Mouse (Mus musculus): ENCODE measurements around the gene Nid1.
"Not testable (repeated sequence)": the region's sequence is repeated elsewhere in the genome, so short reads cannot be mapped to it uniquely, and the experiment has no call there.

Gene Nid1

DNA sequence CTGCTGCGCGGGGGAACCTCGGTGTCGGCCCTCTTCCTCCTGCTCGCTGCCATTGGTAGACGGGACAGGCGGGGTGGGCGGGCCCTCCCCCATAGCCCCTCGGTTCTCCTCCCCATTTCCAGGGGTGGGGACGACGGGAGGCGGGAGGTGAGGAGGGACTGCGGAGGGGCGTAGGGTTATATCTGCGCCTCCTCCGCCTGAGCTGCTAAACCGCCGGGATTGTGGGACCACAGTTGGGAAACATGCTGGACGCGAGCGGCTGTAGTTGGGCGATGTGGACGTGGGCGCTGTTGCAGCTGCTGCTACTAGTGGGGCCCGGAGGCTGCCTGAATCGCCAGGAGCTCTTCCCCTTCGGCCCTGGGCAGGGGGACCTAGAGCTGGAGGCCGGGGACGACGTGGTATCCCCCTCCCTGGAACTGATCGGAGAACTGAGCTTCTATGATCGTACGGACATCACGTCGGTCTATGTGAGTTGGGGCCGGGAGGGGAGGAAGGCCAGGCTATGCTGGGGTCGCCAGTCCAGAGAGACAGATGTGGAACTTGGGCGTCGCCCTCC lies at the start of gene Nid1:
TSS of gene Nid1 (plus strand) at position 92 of the 556 bp plus-strand sequence.
- DNase-seq (ENCODE audit: low spot score in 2 of 2): not testable (repeated sequence)

DNA sequence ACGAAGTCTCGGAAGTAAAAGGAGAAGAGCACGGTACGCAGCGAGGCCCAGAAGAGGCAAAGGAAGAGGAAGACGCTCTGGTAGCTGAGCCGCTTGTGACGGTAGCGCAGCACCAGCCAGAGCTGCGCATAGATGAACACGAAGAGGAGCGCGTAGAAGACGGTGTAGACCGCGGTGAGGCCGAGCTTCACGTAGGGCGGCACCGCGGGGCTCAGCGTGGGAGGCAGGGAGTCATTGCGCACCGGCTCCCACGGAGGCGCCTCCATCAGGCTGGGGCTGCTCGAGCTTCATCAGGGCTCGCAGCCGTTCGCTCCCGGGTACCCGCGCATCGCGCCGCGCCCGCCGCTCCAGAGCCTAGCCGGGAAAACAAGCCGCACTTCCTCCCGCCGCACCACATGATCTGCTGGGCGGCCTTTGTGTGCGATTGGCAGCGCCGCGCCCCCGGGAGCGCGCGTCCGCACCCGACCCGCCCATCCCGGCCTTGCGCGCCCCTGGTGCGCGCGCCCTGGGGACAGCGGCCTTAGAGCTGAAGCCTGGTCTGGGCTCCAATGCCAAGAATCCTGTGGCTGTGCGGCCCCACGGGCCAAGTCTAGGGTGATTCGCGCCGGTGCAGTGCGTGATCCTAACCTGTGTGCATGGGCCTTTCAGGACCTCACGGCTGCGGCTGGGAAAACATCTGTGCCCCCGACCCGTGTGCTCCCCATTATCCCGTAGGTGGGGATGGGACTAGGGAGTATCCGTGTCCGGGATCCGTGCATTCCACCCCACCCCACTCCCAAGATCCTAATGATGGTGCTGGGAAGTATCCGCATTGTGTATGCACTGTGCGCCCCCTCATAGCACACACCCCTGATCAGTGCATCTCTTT lies 43.9 kb upstream of the Nid1 start, which contains the start of gene Gpr137b:
TSS of gene Gpr137b (minus strand) at position 787 of the 868 bp plus-strand sequence.
- DNase-seq (ENCODE audit: low spot score in 2 of 2): peak; percentile 21 to 54

- not testable (repeated sequence) for DNase-seq (ENCODE audit: low spot score in 2 of 2)
These were observed 43.3 kb upstream of the Nid1 start for GRCm38 (mm10) chr13:13394096-13394395.

DNA sequence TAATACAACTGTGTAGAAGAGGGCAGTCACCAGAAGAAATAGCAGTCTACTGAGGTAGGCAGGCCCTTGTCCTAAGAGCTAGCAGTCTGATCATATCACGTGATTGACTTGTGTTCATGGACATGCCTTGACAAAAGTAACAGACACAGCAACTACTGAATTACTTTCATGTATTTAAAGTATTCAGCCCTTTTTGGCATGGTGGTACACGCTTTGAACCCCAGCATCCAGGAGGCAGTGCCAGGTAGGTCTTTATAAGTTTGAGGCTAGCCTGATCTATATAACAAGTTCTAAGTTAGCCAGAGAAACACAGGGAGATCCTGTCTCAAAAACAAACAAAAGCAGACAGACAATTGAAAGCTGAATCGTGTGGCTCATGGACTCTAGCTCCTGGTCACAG lies 36.5 kb upstream of the Nid1 start:
- DNase-seq (ENCODE audit: low spot score in 2 of 2): not testable (repeated sequence)

- DNase-seq (ENCODE audit: low spot score in 2 of 2): not testable (repeated sequence)
These were observed 34.5 kb upstream of the Nid1 start for GRCm38 (mm10) chr13:13402818-13403217.

DNA sequence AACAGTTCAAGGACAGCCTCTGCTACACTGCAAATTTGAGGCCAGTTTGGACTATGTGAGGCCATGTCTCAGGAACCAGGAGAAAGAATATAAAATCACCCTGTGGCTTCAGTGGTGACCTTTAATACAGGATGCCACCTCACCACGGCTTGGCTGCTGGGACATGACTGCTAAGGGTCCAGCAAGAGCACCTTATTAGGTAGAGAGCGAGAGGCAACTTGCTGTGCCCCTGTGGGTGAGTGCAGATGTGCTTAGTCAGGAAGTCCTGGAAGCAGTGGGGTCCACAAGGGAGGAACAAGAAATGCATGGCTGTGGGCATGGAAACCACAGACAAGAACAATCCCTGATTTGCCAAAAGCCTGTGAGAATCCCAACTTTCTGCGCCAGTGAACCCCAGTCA lies 34.0 kb upstream of the Nid1 start:
- DNase-seq (ENCODE audit: low spot score in 2 of 2): not testable (repeated sequence)

DNA sequence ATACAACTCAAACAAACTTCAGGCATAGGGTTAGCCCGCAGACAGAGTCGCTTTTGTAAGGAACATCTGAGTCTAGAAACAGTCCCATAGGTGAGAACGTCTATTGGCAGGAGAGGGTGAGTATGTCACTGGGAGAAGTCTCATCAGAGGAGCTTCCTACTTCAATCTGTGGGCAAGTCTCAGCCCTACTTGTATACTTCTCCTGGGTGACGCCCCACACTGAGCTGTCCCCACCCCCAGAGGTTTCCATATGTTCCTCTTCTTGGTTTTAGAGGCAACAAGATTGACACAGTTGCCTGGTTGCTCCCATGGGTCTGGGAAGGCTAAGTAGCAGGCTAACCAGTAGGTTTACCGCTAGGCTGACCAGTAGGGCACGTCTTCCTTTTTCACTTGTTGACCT lies 33.5 kb upstream of the Nid1 start:
- DNase-seq (ENCODE audit: low spot score in 2 of 2): not testable (repeated sequence)

- DNase-seq (ENCODE audit: low spot score in 2 of 2): not testable (repeated sequence)
These were observed 32.7 kb upstream of the Nid1 start for GRCm38 (mm10) chr13:13404517-13405155.

DNA sequence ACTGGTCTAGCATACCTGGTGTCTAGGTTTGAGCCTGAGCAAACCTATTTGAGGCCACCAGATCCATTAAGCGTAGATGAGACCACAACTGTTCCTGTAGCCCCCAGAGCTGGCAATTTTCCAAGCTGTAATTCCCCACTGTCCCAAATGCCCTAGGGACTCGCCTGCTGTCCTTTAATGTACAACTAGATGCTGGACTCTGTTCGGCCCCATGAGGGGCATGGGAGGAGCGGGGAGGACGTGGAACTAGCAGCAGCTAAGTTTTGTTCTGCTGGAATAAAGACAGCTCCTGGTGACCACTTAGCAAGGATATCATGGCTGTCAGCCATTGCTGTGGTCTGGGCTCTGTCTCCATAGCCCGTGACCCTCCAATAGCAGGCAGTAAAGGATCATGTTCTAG lies 31.8 kb upstream of the Nid1 start:
- DNase-seq (ENCODE audit: low spot score in 2 of 2): not testable (repeated sequence)

DNA sequence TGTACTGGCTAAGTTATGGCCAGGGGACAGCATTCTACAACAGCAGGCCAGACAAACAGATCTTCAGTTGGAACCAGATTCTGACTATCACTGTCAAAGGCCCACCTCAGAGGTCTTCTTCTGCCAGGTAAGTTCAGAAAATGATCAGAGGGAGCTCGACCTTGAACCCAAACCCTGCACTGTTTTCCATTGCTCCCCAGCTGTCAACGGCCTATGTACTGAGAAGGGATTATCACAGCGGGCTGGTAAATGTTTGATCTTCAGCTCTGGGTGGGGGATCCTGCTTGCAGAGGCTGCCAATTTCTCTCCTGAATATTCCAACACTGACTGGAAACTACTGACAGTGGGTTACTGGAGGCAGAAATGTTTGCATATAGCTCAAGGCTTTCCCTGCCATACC lies 23.1 kb upstream of the Nid1 start:
- DNase-seq (ENCODE audit: low spot score in 2 of 2): no peak

DNA sequence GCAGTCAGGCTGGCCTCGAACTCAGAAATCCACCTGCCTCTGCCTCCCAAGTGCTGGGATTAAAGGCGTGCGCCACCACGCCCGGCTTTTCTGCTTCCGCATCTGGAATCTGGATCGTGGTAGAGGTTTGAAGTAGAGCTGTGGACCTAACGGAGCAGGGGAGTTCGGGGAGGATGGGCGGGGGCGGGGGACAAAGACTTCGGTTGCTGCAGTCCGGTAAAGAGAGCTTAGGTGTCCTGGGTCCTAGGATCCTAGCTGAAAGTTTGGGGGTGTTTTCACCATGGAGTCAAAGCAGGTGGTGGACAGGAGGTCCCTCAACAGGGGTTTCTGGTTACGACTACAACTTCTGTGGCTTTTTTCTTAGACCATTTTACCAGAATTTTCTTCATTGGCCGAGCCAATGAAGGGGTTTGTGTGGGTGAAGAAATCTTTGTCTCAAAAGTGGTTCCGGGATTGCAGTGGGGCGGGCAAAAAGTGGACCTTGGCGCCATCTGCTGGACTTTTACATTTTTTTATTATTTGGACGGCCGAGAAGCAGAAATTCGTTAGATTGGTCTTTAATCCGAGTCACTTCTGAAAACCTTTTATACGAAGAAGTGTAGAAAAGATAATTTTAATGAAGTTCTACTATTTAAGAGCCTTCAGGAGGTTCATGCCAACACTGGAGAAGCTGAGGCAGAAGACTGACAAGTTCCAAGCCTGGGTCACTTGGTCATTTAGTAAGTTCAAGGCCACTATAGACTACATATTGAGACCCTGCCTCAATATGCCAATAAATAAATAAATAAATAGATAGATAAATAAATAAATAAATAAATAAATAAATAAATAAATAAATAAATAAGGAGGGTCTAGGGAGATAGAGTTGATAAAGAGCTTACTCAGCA lies 22.0 kb upstream of the Nid1 start:
- peak in 1 of 2 experiments; percentile 32 for DNase-seq (ENCODE audit: low spot score in 2 of 2)

DNA sequence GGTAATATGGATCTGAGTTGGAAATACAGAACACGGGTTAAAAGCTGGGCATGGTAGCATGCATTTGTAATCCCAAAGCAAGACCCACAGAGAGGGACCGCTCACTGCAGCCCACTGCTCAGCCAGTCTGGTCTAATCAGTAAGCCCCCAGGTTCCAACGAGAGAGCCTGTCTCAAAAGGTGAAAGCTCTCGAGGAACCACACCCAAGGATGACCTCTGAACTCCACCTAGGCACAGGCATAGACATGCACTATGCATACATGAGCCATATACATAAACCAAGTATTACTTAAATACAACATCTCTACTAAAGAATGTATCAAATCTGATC lies 21.4 kb upstream of the Nid1 start:
- not testable (repeated sequence) for DNase-seq (ENCODE audit: low spot score in 2 of 2)

GRCm38 (mm10) chr13:13418859-13419258 lies 18.5 kb upstream of the Nid1 start:
- DNase-seq (ENCODE audit: low spot score in 2 of 2): not testable (repeated sequence)

DNA sequence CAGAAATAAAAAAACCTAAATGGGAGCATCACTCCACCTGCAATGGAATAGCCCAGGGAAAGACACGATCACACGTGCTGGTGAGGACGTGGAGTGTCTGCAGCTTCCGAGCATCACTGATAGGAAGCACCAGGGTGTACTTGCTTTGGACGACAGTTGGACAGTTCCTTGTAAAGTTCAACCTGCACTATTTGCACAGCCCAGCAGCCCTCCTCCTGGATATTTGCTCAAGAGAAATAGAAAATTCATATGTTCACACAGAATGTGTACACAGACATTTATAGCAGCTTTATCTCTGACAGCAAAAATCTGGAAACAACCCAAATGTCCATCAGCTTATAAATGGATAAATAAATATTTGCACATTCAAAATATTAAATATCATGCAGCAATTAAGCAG lies 14.1 kb upstream of the Nid1 start:
- not testable (repeated sequence) for DNase-seq (ENCODE audit: low spot score in 2 of 2)

GRCm38 (mm10) chr13:13436161-13436560 lies 1.2 kb upstream of the Nid1 start:
- DNase-seq (ENCODE audit: low spot score in 2 of 2): not testable (repeated sequence)

- DNase-seq (ENCODE audit: low spot score in 2 of 2): not testable (repeated sequence)
These were observed 982 bp downstream of the Nid1 start for GRCm38 (mm10) chr13:13438112-13438953.

DNA sequence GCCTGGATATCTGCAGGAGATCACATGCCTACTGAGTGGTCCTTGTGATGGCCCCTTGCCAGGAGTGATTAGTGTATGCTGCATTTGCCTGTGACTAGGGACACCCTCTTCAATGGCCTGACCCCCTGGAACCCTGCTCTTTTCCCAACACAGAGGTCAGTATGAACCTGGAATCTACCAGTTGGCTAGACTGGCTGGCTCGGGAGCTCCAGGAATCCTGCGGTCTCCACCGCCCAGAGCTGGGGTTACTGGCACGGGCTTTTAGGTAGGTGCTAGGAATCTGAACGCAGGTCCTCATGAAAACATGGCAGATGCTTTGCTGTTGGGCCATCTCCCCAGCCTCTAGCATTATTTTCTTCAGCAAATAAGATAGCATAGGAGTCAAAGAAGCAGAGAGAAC lies 8.2 kb downstream of the Nid1 start:
- not testable (repeated sequence) for DNase-seq (ENCODE audit: low spot score in 2 of 2)

GRCm38 (mm10) chr13:13446711-13447443 lies 9.5 kb downstream of the Nid1 start:
- not testable (repeated sequence) for DNase-seq (ENCODE audit: low spot score in 2 of 2)

- DNase-seq (ENCODE audit: low spot score in 2 of 2): not testable (repeated sequence)
These were observed 12.6 kb downstream of the Nid1 start for GRCm38 (mm10) chr13:13449981-13450380.

- DNase-seq (ENCODE audit: low spot score in 2 of 2): not testable (repeated sequence)
These were observed 13.6 kb downstream of the Nid1 start for GRCm38 (mm10) chr13:13450931-13451330.
